Mouse (Mus musculus) midbrain, embryonic 15.5 days (tissue): ENCODE measurements at regions not wholly inside any gene's neighbourhood (a gene's known extent, or its start where the extent isn't known, plus 50 kb on each side); places are given as distances from the start of the nearest gene placed in this dataset.

Experiments
- ATAC-seq: fragments of 200-750 bp; cut with Nextera tagmentation; replicated peaks from 2 replicates; pipeline ENCODE4 v1.8.0; 2017; ENCODE audit warnings: moderate TSS enrichment
- H3K27ac ChIP-seq: fragments of 300-500 bp; sonication (generic); 2 replicates; pipeline ENCODE4 v1.5.1; 2015; ENCODE audit warnings: mild to moderate bottlenecking, inconsistent platforms
- H3K27me3 ChIP-seq: fragments of 300-500 bp; sonication (generic); replicated peaks from 2 replicates; pipeline ENCODE4 v1.6.1; 2015; ENCODE audit warnings: inconsistent platforms
- H3K36me3 ChIP-seq: fragments of 300-500 bp; sonication (generic); replicated peaks from 2 replicates; pipeline ENCODE4 v1.6.1; 2015; ENCODE audit warnings: inconsistent platforms
- H3K4me1 ChIP-seq: fragments of 300-500 bp; sonication (generic); 2 replicates; pipeline ENCODE4 v1.6.1; 2015; ENCODE audit warnings: inconsistent platforms
- H3K4me2 ChIP-seq: fragments of 300-500 bp; sonication (generic); 2 replicates; pipeline ENCODE4 v1.6.1; 2015; ENCODE audit warnings: inconsistent platforms, mild to moderate bottlenecking, moderate library complexity
- H3K4me3 ChIP-seq: fragments of 300-500 bp; sonication (generic); 2 replicates; pipeline ENCODE4 v1.5.1; 2015; ENCODE audit warnings: mild to moderate bottlenecking, inconsistent platforms
- H3K9ac ChIP-seq: fragments of 300-500 bp; sonication (generic); 2 replicates; pipeline ENCODE4 v1.6.1; 2015; ENCODE audit warnings: mild to moderate bottlenecking, inconsistent platforms
- H3K9me3 ChIP-seq: fragments of 300-500 bp; sonication (generic); 2 replicates; pipeline ENCODE4 v1.6.1; 2016; ENCODE audit warnings: inconsistent platforms
- WGBS: fragments of 180-500 bp; shearing (Covaris S2); methylation state at CpG from one replicate; pipeline ENCODE4 v1.1.7; 2015; ENCODE audit warnings: mixed read lengths; 5-methylcytosine and 5-hydroxymethylcytosine counted together

- H3K4me2 ChIP-seq = no peak overlapping the region
- no peaks in the 10 kb centered on the region for H3K9me3 ChIP-seq
- WGBS = 74% methylated on average over 2 of the region's 2 CpGs
- no peak overlapping the region for H3K27ac ChIP-seq
- no peaks in the 10 kb centered on the region for H3K4me1 ChIP-seq
- no peaks in the 10 kb centered on the region for H3K27me3 ChIP-seq
- H3K36me3 ChIP-seq = no peaks in the 10 kb centered on the region
- ATAC-seq = no peak
- H3K4me3 ChIP-seq = no peak overlapping the region
- no peak overlapping the region for H3K9ac ChIP-seq
Observed at GRCm38 (mm10) chr3:41857446-41857845, 115.0 kb downstream of the D3Ertd751e start.

- H3K4me3 ChIP-seq = no peak overlapping the region
- H3K4me1 ChIP-seq = no peaks in the 10 kb centered on the region
- no peak overlapping the region for H3K9ac ChIP-seq
- no peak overlapping the region for H3K4me2 ChIP-seq
- H3K27ac ChIP-seq = no peak overlapping the region
- H3K9me3 ChIP-seq = no peaks in the 10 kb centered on the region
- no peaks in the 10 kb centered on the region for H3K36me3 ChIP-seq
- no peaks in the 10 kb centered on the region for H3K27me3 ChIP-seq
- ATAC-seq = no peak
Observed at GRCm38 (mm10) chr3:41862674-41863073, 120.3 kb downstream of the D3Ertd751e start.

- no peak overlapping the region for H3K27ac ChIP-seq
- no peak overlapping the region for H3K4me2 ChIP-seq
- WGBS = 86% methylated on average over 6 of the region's 6 CpGs
- H3K27me3 ChIP-seq = no peaks in the 10 kb centered on the region
- no peaks in the 10 kb centered on the region for H3K9me3 ChIP-seq
- no peak for ATAC-seq
- no peak overlapping the region for H3K4me3 ChIP-seq
- no peaks in the 10 kb centered on the region for H3K36me3 ChIP-seq
- H3K9ac ChIP-seq = no peak overlapping the region
- no peaks in the 10 kb centered on the region for H3K4me1 ChIP-seq
Observed at GRCm38 (mm10) chr3:41908952-41909351, 166.5 kb downstream of the D3Ertd751e start.

- Histone ChIP-seq H3K4me1 (no peaks in the 10 kb centered on the region), H3K27ac (no peak overlapping the region), H3K4me2 (no peak overlapping the region), H3K36me3 (no peaks in the 10 kb centered on the region), H3K4me3 (no peak overlapping the region), H3K27me3 (no peaks in the 10 kb centered on the region), H3K9me3 (no peaks in the 10 kb centered on the region), H3K9ac (no peak overlapping the region)
- 66% methylated on average over 2 of the region's 2 CpGs for WGBS
- ATAC-seq = no peak
Observed at GRCm38 (mm10) chr3:41913190-41913589, 170.8 kb downstream of the D3Ertd751e start.

- Histone ChIP-seq H3K27ac (no peak overlapping the region), H3K4me1 (no peaks in the 10 kb centered on the region), H3K4me3 (no peak overlapping the region), H3K27me3 (no peaks in the 10 kb centered on the region), H3K4me2 (no peak overlapping the region), H3K36me3 (no peaks in the 10 kb centered on the region), H3K9me3 (no peaks in the 10 kb centered on the region), H3K9ac (no peak overlapping the region)
- WGBS = 44% methylated on average over 4 of the region's 4 CpGs
- ATAC-seq = peak; percentile 90
Observed at GRCm38 (mm10) chr3:41939843-41940242, 197.4 kb downstream of the D3Ertd751e start.

GRCm38 (mm10) chr3:41942964-41943363 lies 200.6 kb downstream of the D3Ertd751e start:
- Histone ChIP-seq H3K27me3 (no peaks in the 10 kb centered on the region), H3K4me2 (no peak overlapping the region), H3K36me3 (no peaks in the 10 kb centered on the region), H3K9me3 (no peaks in the 10 kb centered on the region), H3K27ac (no peak overlapping the region), H3K9ac (no peak overlapping the region), H3K4me3 (no peak overlapping the region), H3K4me1 (no peaks in the 10 kb centered on the region)
- ATAC-seq = peak; percentile 76; the same call in 1 of the 2 replicates
- 37% methylated on average over 6 of the region's 6 CpGs for WGBS

GRCm38 (mm10) chr3:41949404-41949803 lies 207.0 kb downstream of the D3Ertd751e start:
- ATAC-seq = no peak; the same call in 1 of the 2 replicates

GRCm38 (mm10) chr3:41957385-41957784 lies 215.0 kb downstream of the D3Ertd751e start:
- Histone ChIP-seq H3K9me3 (no peaks in the 10 kb centered on the region), H3K27ac (no peak overlapping the region), H3K36me3 (no peaks in the 10 kb centered on the region), H3K4me1 (no peaks in the 10 kb centered on the region), H3K9ac (no peak overlapping the region), H3K27me3 (no peaks in the 10 kb centered on the region), H3K4me2 (no peak overlapping the region), H3K4me3 (no peak overlapping the region)
- 48% methylated on average over 3 of the region's 3 CpGs for WGBS
- no peak for ATAC-seq

More at GRCm38 (mm10) chr3:41949404-41949803, 207.0 kb downstream of the D3Ertd751e start:
- Histone ChIP-seq H3K27ac (no peak overlapping the region), H3K4me3 (no peak overlapping the region), H3K36me3 (no peaks in the 10 kb centered on the region), H3K4me2 (no peak overlapping the region), H3K9ac (no peak overlapping the region), H3K9me3 (no peaks in the 10 kb centered on the region), H3K4me1 (no peaks in the 10 kb centered on the region), H3K27me3 (no peaks in the 10 kb centered on the region)
- 85% methylated on average over 2 of the region's 2 CpGs for WGBS

- no peak overlapping the region for H3K9ac ChIP-seq
- H3K4me3 ChIP-seq = no peak overlapping the region
- WGBS = 75% methylated on average over 2 of the region's 2 CpGs
- no peak overlapping the region for H3K4me2 ChIP-seq
- no peaks in the 10 kb centered on the region for H3K9me3 ChIP-seq
- H3K27ac ChIP-seq = no peak overlapping the region
- no peaks in the 10 kb centered on the region for H3K36me3 ChIP-seq
- H3K4me1 ChIP-seq = no peaks in the 10 kb centered on the region
- H3K27me3 ChIP-seq = no peaks in the 10 kb centered on the region
- ATAC-seq = no peak
Observed at GRCm38 (mm10) chr3:41960209-41960608, 217.8 kb downstream of the D3Ertd751e start.

- ATAC-seq = no peak
- WGBS = 87% methylated on average over 7 of the region's 7 CpGs
- H3K4me1 ChIP-seq = no peaks in the 10 kb centered on the region
- H3K27me3 ChIP-seq = no peaks in the 10 kb centered on the region
- H3K9me3 ChIP-seq = no peaks in the 10 kb centered on the region
- no peak overlapping the region for H3K4me3 ChIP-seq
- no peak overlapping the region for H3K27ac ChIP-seq
- no peak overlapping the region for H3K9ac ChIP-seq
- H3K36me3 ChIP-seq = no peaks in the 10 kb centered on the region
- H3K4me2 ChIP-seq = no peak overlapping the region
Observed at GRCm38 (mm10) chr3:41962923-41963322, 220.5 kb downstream of the D3Ertd751e start.

GRCm38 (mm10) chr3:42006672-42007265 lies 264.4 kb downstream of the D3Ertd751e start:
- Histone ChIP-seq H3K4me1 (no peaks in the 10 kb centered on the region; the same call in 1 of the 2 replicates), H3K27ac (no peak overlapping the region), H3K9ac (no peak overlapping the region), H3K36me3 (no peaks in the 10 kb centered on the region), H3K4me2 (no peak overlapping the region), H3K4me3 (no peak overlapping the region), H3K9me3 (no peaks in the 10 kb centered on the region), H3K27me3 (no peaks in the 10 kb centered on the region)
- ATAC-seq = no peak
- WGBS = 81% methylated on average over 5 of the region's 5 CpGs

- 82% methylated on average over 5 of the region's 5 CpGs for WGBS
- Histone ChIP-seq H3K4me3 (no peak overlapping the region), H3K9ac (no peak overlapping the region), H3K27ac (no peak overlapping the region), H3K36me3 (no peaks in the 10 kb centered on the region), H3K4me1 (no peaks in the 10 kb centered on the region), H3K9me3 (no peaks in the 10 kb centered on the region), H3K4me2 (no peak overlapping the region), H3K27me3 (no peaks in the 10 kb centered on the region)
- no peak for ATAC-seq
Observed at GRCm38 (mm10) chr3:42023187-42023586, 280.8 kb downstream of the D3Ertd751e start.

GRCm38 (mm10) chr3:42039632-42040031 lies 297.2 kb downstream of the D3Ertd751e start:
- Histone ChIP-seq H3K4me3 (no peak overlapping the region), H3K9me3 (no peaks in the 10 kb centered on the region), H3K27me3 (no peaks in the 10 kb centered on the region), H3K9ac (no peak overlapping the region), H3K4me1 (peaks cover 9% of the 10 kb centered on the region; the same call in 1 of the 2 replicates), H3K27ac (0 out of 2 replicates have a peak overlapping the region, but pooled peaks have one; percentile 29), H3K36me3 (no peaks in the 10 kb centered on the region), H3K4me2 (no peak overlapping the region)
- ATAC-seq = peak; percentile 70; the same call in 1 of the 2 replicates
- 20% methylated on average over 4 of the region's 4 CpGs for WGBS
